Mouse (Mus musculus) limb, embryonic 14.5 days (tissue): ENCODE data around the gene A830005F24Rik. TPM values are rescaled to one million over a fixed set of nuclear protein-coding genes. Genes with fewer than 3 reads are reported as not detected.

Source experiments
- ATAC-seq: fragments of 200-750 bp; cut with Nextera tagmentation; 2 replicates; pipeline ENCODE4 v1.8.0; 2017; ENCODE audit warnings: low read depth, moderate number of reproducible peaks, moderate TSS enrichment; ENCODE audit not compliant: low FRiP score
- DNase-seq: peaks from one replicate; pipeline ENCODE4 v3.0.0-alpha.2; 2015; ENCODE audit warnings: low spot score
- H3K27ac ChIP-seq: fragments of 300-500 bp; sonication (generic); replicated peaks from 2 replicates; pipeline ENCODE4 v1.5.1; 2014; ENCODE audit warnings: low read depth, mild to moderate bottlenecking, low read length, moderate library complexity, mixed read lengths
- H3K27me3 ChIP-seq: fragments of 300-500 bp; sonication (generic); 2 replicates; pipeline ENCODE4 v1.6.1; 2014; ENCODE audit warnings: low read length, mixed read lengths; ENCODE audit not compliant: control insufficient read depth, insufficient read depth
- H3K36me3 ChIP-seq: fragments of 300-500 bp; sonication (generic); 2 replicates; pipeline ENCODE4 v1.6.1; 2014; ENCODE audit warnings: mild to moderate bottlenecking, low read length, moderate library complexity, mixed read lengths; ENCODE audit not compliant: control insufficient read depth, insufficient read depth
- H3K4me1 ChIP-seq: fragments of 300-500 bp; sonication (generic); 2 replicates; pipeline ENCODE4 v1.6.1; 2014; ENCODE audit warnings: antibody characterized with exemption, low read length, mixed read lengths; ENCODE audit not compliant: control insufficient read depth, insufficient read depth
- H3K4me2 ChIP-seq: fragments of 300-500 bp; sonication (generic); replicated peaks from 2 replicates; pipeline ENCODE4 v1.6.1; 2014; ENCODE audit warnings: low read depth, mild to moderate bottlenecking, low read length, moderate library complexity; ENCODE audit not compliant: severe bottlenecking
- H3K4me3 ChIP-seq: fragments of 300-500 bp; sonication (generic); replicated peaks from 2 replicates; pipeline ENCODE4 v1.5.1; 2014; ENCODE audit warnings: low read length
- H3K9ac ChIP-seq: fragments of 300-500 bp; sonication (generic); 2 replicates; pipeline ENCODE4 v1.6.1; 2014; ENCODE audit warnings: mild to moderate bottlenecking, low read depth, low read length, moderate library complexity; ENCODE audit not compliant: severe bottlenecking
- H3K9me3 ChIP-seq: fragments of 300-500 bp; sonication (generic); 2 replicates; pipeline ENCODE4 v1.6.1; 2016; ENCODE audit warnings: low read length; ENCODE audit not compliant: control insufficient read depth
- POLR2A ChIP-seq: fragments of 200-500 bp; IDR thresholded peaks from 2 replicates; pipeline ENCODE4 v1.8.0; 2012; ENCODE audit warnings: inconsistent platforms, mild to moderate bottlenecking, moderate library complexity, borderline replicate concordance; ENCODE audit not compliant: insufficient read depth, insufficient read length; ENCODE audit errors: extremely low read depth
- WGBS: fragments of 180-500 bp; shearing (Covaris S2); extraction: QIAGEN DNeasy Blood & Tissue Kit; methylation state at CpG from one replicate; pipeline ENCODE4 v1.1.7; 2014; 5-methylcytosine and 5-hydroxymethylcytosine counted together
- polyA plus RNA-seq, 2 experiments: library from polyadenylated mRNA; depleted of rRNA in 1 of 2; stranded (reverse) in 1 of 2; unstranded in 1 of 2; fragments of >200 nt; fragmentation: Nextera tagmentation in 1 of 2; extraction: Ambion mirVana in 1 of 2; gene quantifications; 2 replicates each; pipeline versions ENCODE4 v1.2.1 to v1.2.3; 2012 to 2014

Gene A830005F24Rik
- polyA plus RNA-seq, 2 experiments: 1.2 to 1.6 TPM

- Histone ChIP-seq H3K27me3 (no peaks in the 10 kb centered on the region), H3K4me1 (peaks cover 19% of the 10 kb centered on the region), H3K9ac (peak overlapping the region; percentile 1; the same call in 1 of the 2 replicates), H3K4me2 (peak overlapping the region; percentile 22), H3K27ac (peak overlapping the region; percentile 85), H3K36me3 (no peaks in the 10 kb centered on the region), H3K9me3 (no peaks in the 10 kb centered on the region), H3K4me3 (no peak overlapping the region)
- ATAC-seq (peak; percentile 90), DNase-seq (peak; percentile 90)
- WGBS: 52% methylated on average over 21 of the region's 21 CpGs
- TF ChIP-seq POLR2A: no peak
Observed at GRCm38 (mm10) chr13:48552181-48553090, 39.1 kb downstream of the A830005F24Rik start.

- no peak overlapping the region for H3K9ac ChIP-seq
- peaks cover 19% of the 10 kb centered on the region for H3K4me1 ChIP-seq
- no peak overlapping the region for H3K27ac ChIP-seq
- no peaks in the 10 kb centered on the region for H3K27me3 ChIP-seq
- WGBS: 79% methylated on average over 5 of the region's 5 CpGs
- no peaks in the 10 kb centered on the region for H3K9me3 ChIP-seq
- H3K4me2 ChIP-seq: no peak overlapping the region
- no peaks in the 10 kb centered on the region for H3K36me3 ChIP-seq
- no peak overlapping the region for H3K4me3 ChIP-seq
- DNase-seq (no peak), ATAC-seq (no peak)
- TF ChIP-seq POLR2A: no peak
Observed at GRCm38 (mm10) chr13:48553511-48553910, 40.1 kb downstream of the A830005F24Rik start.

GRCm38 (mm10) chr13:48554552-48554951 is 41.2 kb downstream of the A830005F24Rik start:
- peaks cover 19% of the 10 kb centered on the region for H3K4me1 ChIP-seq
- DNase-seq: no peak
- no peak overlapping the region for H3K4me2 ChIP-seq
- no peaks in the 10 kb centered on the region for H3K9me3 ChIP-seq
- no peaks in the 10 kb centered on the region for H3K27me3 ChIP-seq
- no peak for TF ChIP-seq POLR2A
- ATAC-seq: no peak
- H3K4me3 ChIP-seq: no peak overlapping the region
- no peaks in the 10 kb centered on the region for H3K36me3 ChIP-seq
- no peak overlapping the region for H3K27ac ChIP-seq
- no peak overlapping the region for H3K9ac ChIP-seq
- 80% methylated on average over 1 of the region's 1 CpGs for WGBS

- WGBS: 79% methylated on average over 1 of the region's 1 CpGs
- Histone ChIP-seq H3K27ac (no peak overlapping the region), H3K27me3 (no peaks in the 10 kb centered on the region), H3K9ac (no peak overlapping the region), H3K4me1 (peaks cover 19% of the 10 kb centered on the region), H3K9me3 (no peaks in the 10 kb centered on the region), H3K4me3 (no peak overlapping the region), H3K4me2 (no peak overlapping the region), H3K36me3 (no peaks in the 10 kb centered on the region)
- DNase-seq: no peak
- no peak for TF ChIP-seq POLR2A
- ATAC-seq: no peak
Observed at GRCm38 (mm10) chr13:48555976-48556375, 42.6 kb downstream of the A830005F24Rik start.

- H3K9me3 ChIP-seq: no peaks in the 10 kb centered on the region
- no peak for TF ChIP-seq POLR2A
- H3K4me2 ChIP-seq: no peak overlapping the region
- peaks cover 6% of the 10 kb centered on the region for H3K4me1 ChIP-seq
- no peak overlapping the region for H3K9ac ChIP-seq
- no peak overlapping the region for H3K4me3 ChIP-seq
- WGBS: 88% methylated on average over 2 of the region's 2 CpGs
- ATAC-seq (no peak), DNase-seq (no peak)
- H3K27ac ChIP-seq: no peak overlapping the region
- no peaks in the 10 kb centered on the region for H3K36me3 ChIP-seq
- no peaks in the 10 kb centered on the region for H3K27me3 ChIP-seq
Observed at GRCm38 (mm10) chr13:48561481-48561880, 48.1 kb downstream of the A830005F24Rik start.
